Mouse (Mus musculus): ENCODE measurements around the gene Fbxl17. TPM values are rescaled to one million over a fixed set of nuclear protein-coding genes. Genes with fewer than 3 reads are reported as not detected.
A peak's percentile ranks its signal among the peaks of the same experiment; 100 is the strongest.

Gene Fbxl17
- total and polyA plus RNA-seq, 3 experiments, result 8.2 to 9.9 (median 8.8) TPM

- DNase-seq (ENCODE audit: low spot score), result peak; percentile 45
- H3K4me1 ChIP-seq (ENCODE audit: insufficient read depth, low read depth, low read length), result no peaks in the 10 kb centered on the region
- peaks cover 37% of the 10 kb centered on the region for H3K36me3 ChIP-seq (replicated peaks)
- TF ChIP-seq GATA2 (IDR thresholded peaks at IDR 0.05; ENCODE audit: borderline replicate concordance, low read depth, low read length) (no peak), POLR2AphosphoS5 (IDR thresholded peaks at IDR 0.05; ENCODE audit: insufficient replicate concordance, low read depth, low read length) (no peak), GATA1 (IDR thresholded peaks at IDR 0.05; ENCODE audit: borderline replicate concordance, low read length) (no peak), TAL1 (conservative IDR thresholded peaks at IDR 0.05; ENCODE audit: low read depth, low read length) (no peak), CTCF (IDR thresholded peaks at IDR 0.05; ENCODE audit: low read depth, low read length) (peak; percentile 44; the same call in 1 of the 2 replicates)
- no peaks in the 10 kb centered on the region for H3K27me3 ChIP-seq (ENCODE audit: insufficient read depth, low read length)
- no peak overlapping the region for H3K4me3 ChIP-seq (ENCODE audit: low read depth, low read length)
- no peaks in the 10 kb centered on the region for H3K9me3 ChIP-seq (replicated peaks)
- ATAC-seq (ENCODE audit: extremely low read depth, insufficient number of reproducible peaks, low FRiP score, poor library complexity, severe bottlenecking), result peak; percentile 82
Observed at GRCm38 (mm10) chr17:63467866-63468265, 32.0 kb downstream of the Fbxl17 start.

- Histone ChIP-seq H3K4me3 (ENCODE audit: low read depth, low read length) (no peak overlapping the region), H3K27me3 (ENCODE audit: insufficient read depth, low read length) (no peaks in the 10 kb centered on the region), H3K4me1 (ENCODE audit: insufficient read depth, low read depth, low read length) (no peaks in the 10 kb centered on the region), H3K9me3 (replicated peaks) (no peaks in the 10 kb centered on the region), H3K36me3 (replicated peaks) (peaks cover 34% of the 10 kb centered on the region)
- TF ChIP-seq GATA1 (IDR thresholded peaks at IDR 0.05; ENCODE audit: borderline replicate concordance, low read length), result no peak
- no peak for TF ChIP-seq GATA2 (IDR thresholded peaks at IDR 0.05; ENCODE audit: borderline replicate concordance, low read depth, low read length)
- TF ChIP-seq CTCF (IDR thresholded peaks at IDR 0.05; ENCODE audit: low read depth, low read length), result no peak
- TF ChIP-seq POLR2AphosphoS5 (IDR thresholded peaks at IDR 0.05; ENCODE audit: insufficient replicate concordance, low read depth, low read length), result no peak
- no peak for TF ChIP-seq TAL1 (conservative IDR thresholded peaks at IDR 0.05; ENCODE audit: low read depth, low read length)
- no peak for ATAC-seq (ENCODE audit: extremely low read depth, insufficient number of reproducible peaks, low FRiP score, poor library complexity, severe bottlenecking)
- no peak for DNase-seq (ENCODE audit: low spot score)
Observed at GRCm38 (mm10) chr17:63465239-63465638, 34.6 kb downstream of the Fbxl17 start.

- no peaks in the 10 kb centered on the region for H3K27me3 ChIP-seq (ENCODE audit: insufficient read depth, low read length)
- no peak overlapping the region for H3K4me3 ChIP-seq (ENCODE audit: low read depth, low read length)
- H3K36me3 ChIP-seq (replicated peaks), result peaks cover 31% of the 10 kb centered on the region
- no peaks in the 10 kb centered on the region for H3K9me3 ChIP-seq (replicated peaks)
- TF ChIP-seq POLR2AphosphoS5 (IDR thresholded peaks at IDR 0.05; ENCODE audit: insufficient replicate concordance, low read depth, low read length) (no peak), GATA2 (IDR thresholded peaks at IDR 0.05; ENCODE audit: borderline replicate concordance, low read depth, low read length) (no peak), GATA1 (IDR thresholded peaks at IDR 0.05; ENCODE audit: borderline replicate concordance, low read length) (no peak), TAL1 (conservative IDR thresholded peaks at IDR 0.05; ENCODE audit: low read depth, low read length) (no peak), CTCF (IDR thresholded peaks at IDR 0.05; ENCODE audit: low read depth, low read length) (no peak)
- H3K4me1 ChIP-seq (ENCODE audit: insufficient read depth, low read depth, low read length), result no peaks in the 10 kb centered on the region
- DNase-seq (ENCODE audit: low spot score), result no peak
- no peak for ATAC-seq (ENCODE audit: extremely low read depth, insufficient number of reproducible peaks, low FRiP score, poor library complexity, severe bottlenecking)
Observed at GRCm38 (mm10) chr17:63462512-63462911, 37.3 kb downstream of the Fbxl17 start.

- H3K36me3 ChIP-seq (replicated peaks), result peaks cover 23% of the 10 kb centered on the region
- TF ChIP-seq CTCF (IDR thresholded peaks at IDR 0.05; ENCODE audit: low read depth, low read length) (no peak), TAL1 (conservative IDR thresholded peaks at IDR 0.05; ENCODE audit: low read depth, low read length) (no peak), GATA2 (IDR thresholded peaks at IDR 0.05; ENCODE audit: borderline replicate concordance, low read depth, low read length) (no peak), POLR2AphosphoS5 (IDR thresholded peaks at IDR 0.05; ENCODE audit: insufficient replicate concordance, low read depth, low read length) (no peak), GATA1 (IDR thresholded peaks at IDR 0.05; ENCODE audit: borderline replicate concordance, low read length) (no peak)
- H3K27me3 ChIP-seq (ENCODE audit: insufficient read depth, low read length), result no peaks in the 10 kb centered on the region
- no peaks in the 10 kb centered on the region for H3K9me3 ChIP-seq (replicated peaks)
- ATAC-seq (ENCODE audit: extremely low read depth, insufficient number of reproducible peaks, low FRiP score, poor library complexity, severe bottlenecking), result no peak
- no peak for DNase-seq (ENCODE audit: low spot score)
- no peaks in the 10 kb centered on the region for H3K4me1 ChIP-seq (ENCODE audit: insufficient read depth, low read depth, low read length)
- H3K4me3 ChIP-seq (ENCODE audit: low read depth, low read length), result no peak overlapping the region
Observed at GRCm38 (mm10) chr17:63459712-63460495, 39.9 kb downstream of the Fbxl17 start.

GRCm38 (mm10) chr17:63458052-63458451 lies 41.8 kb downstream of the Fbxl17 start:
- ATAC-seq (ENCODE audit: extremely low read depth, insufficient number of reproducible peaks, low FRiP score, poor library complexity, severe bottlenecking), result no peak
- DNase-seq (ENCODE audit: low spot score), result no peak
- no peaks in the 10 kb centered on the region for H3K9me3 ChIP-seq (replicated peaks)
- no peak overlapping the region for H3K4me3 ChIP-seq (ENCODE audit: low read depth, low read length)
- H3K36me3 ChIP-seq (replicated peaks), result peaks cover 16% of the 10 kb centered on the region
- no peak for TF ChIP-seq TAL1 (conservative IDR thresholded peaks at IDR 0.05; ENCODE audit: low read depth, low read length)
- H3K4me1 ChIP-seq (ENCODE audit: insufficient read depth, low read depth, low read length), result no peaks in the 10 kb centered on the region
- H3K27me3 ChIP-seq (ENCODE audit: insufficient read depth, low read length), result no peaks in the 10 kb centered on the region

GRCm38 (mm10) chr17:63451311-63452006 lies 48.4 kb downstream of the Fbxl17 start:
- DNase-seq (ENCODE audit: low spot score), result no peak
- Histone ChIP-seq H3K36me3 (replicated peaks) (peaks cover 9% of the 10 kb centered on the region), H3K9me3 (replicated peaks) (no peaks in the 10 kb centered on the region), H3K4me1 (ENCODE audit: insufficient read depth, low read depth, low read length) (no peaks in the 10 kb centered on the region), H3K27me3 (ENCODE audit: insufficient read depth, low read length) (no peaks in the 10 kb centered on the region), H3K4me3 (ENCODE audit: low read depth, low read length) (no peak overlapping the region)
- ATAC-seq (ENCODE audit: extremely low read depth, insufficient number of reproducible peaks, low FRiP score, poor library complexity, severe bottlenecking), result no peak
- TF ChIP-seq GATA1 (IDR thresholded peaks at IDR 0.05; ENCODE audit: borderline replicate concordance, low read length), result no peak
- TF ChIP-seq POLR2AphosphoS5 (IDR thresholded peaks at IDR 0.05; ENCODE audit: insufficient replicate concordance, low read depth, low read length), result no peak
- TF ChIP-seq CTCF (IDR thresholded peaks at IDR 0.05; ENCODE audit: low read depth, low read length), result no peak
- no peak for TF ChIP-seq GATA2 (IDR thresholded peaks at IDR 0.05; ENCODE audit: borderline replicate concordance, low read depth, low read length)
- no peak for TF ChIP-seq TAL1 (conservative IDR thresholded peaks at IDR 0.05; ENCODE audit: low read depth, low read length)
